Mouse (Mus musculus): ENCODE data around the gene LTO1. TPM values are rescaled to one million over a fixed set of nuclear protein-coding genes. Genes with fewer than 3 reads are reported as not detected.

The LTO1 gene
- 26.7 and 27.8 TPM in 2 replicates for polyA plus RNA-seq (2014; fragmentation: Nextera tagmentation; extraction: Ambion mirVana)

- Histone ChIP-seq H3K4me2 (ENCODE audit: low read length) (peak within 1 kb of the TSS; percentile 90), H3K27me3 (replicated peaks; ENCODE audit: control insufficient read depth, insufficient read depth, low read length) (no peaks in the 10 kb centered on the region), H3K9ac (ENCODE audit: low read length) (peak within 1 kb of the TSS; percentile 86), H3K27ac (ENCODE audit: low read depth, low read length) (peak within 1 kb of the TSS; percentile 90), H3K9me3 (replicated peaks; ENCODE audit: control insufficient read depth, low read length) (no peaks in the 10 kb centered on the region), H3K4me1 (ENCODE audit: control insufficient read depth, insufficient read depth, low read length) (peaks cover 8% of the 10 kb centered on the region), H3K4me3 (ENCODE audit: low read depth, low read length) (peak within 1 kb of the TSS; percentile 89), H3K36me3 (ENCODE audit: control insufficient read depth, insufficient read depth, low read length) (peaks cover 29% of the 10 kb centered on the region)
- ATAC-seq (peak; percentile 97), DNase-seq (ENCODE audit: low spot score) (peak; percentile 97)
- WGBS: under 1% methylated on average over 55 of the region's 55 CpGs
Observed at GRCm38 (mm10) chr7:144914948-144915750, at the start of gene LTO1. LTO1 (plus strand) TSS chr7:144915100.

GRCm38 (mm10) chr7:144867161-144867560, 47.7 kb upstream of the LTO1 start:
- Histone ChIP-seq H3K4me3 (ENCODE audit: low read depth, low read length) (no peak overlapping the region), H3K9me3 (replicated peaks; ENCODE audit: control insufficient read depth, low read length) (no peaks in the 10 kb centered on the region), H3K27me3 (replicated peaks; ENCODE audit: control insufficient read depth, insufficient read depth, low read length) (peaks cover 37% of the 10 kb centered on the region), H3K4me2 (ENCODE audit: low read length) (no peak overlapping the region), H3K36me3 (ENCODE audit: control insufficient read depth, insufficient read depth, low read length) (no peaks in the 10 kb centered on the region), H3K9ac (ENCODE audit: low read length) (no peak overlapping the region), H3K27ac (ENCODE audit: low read depth, low read length) (no peak overlapping the region), H3K4me1 (ENCODE audit: control insufficient read depth, insufficient read depth, low read length) (no peaks in the 10 kb centered on the region)
- WGBS: 69% methylated on average over 4 of the region's 4 CpGs
- ATAC-seq (no peak), DNase-seq (ENCODE audit: low spot score) (no peak)

- Histone ChIP-seq H3K4me1 (ENCODE audit: control insufficient read depth, insufficient read depth, low read length) (no peaks in the 10 kb centered on the region), H3K4me3 (ENCODE audit: low read depth, low read length) (no peak overlapping the region), H3K9me3 (replicated peaks; ENCODE audit: control insufficient read depth, low read length) (no peaks in the 10 kb centered on the region), H3K36me3 (ENCODE audit: control insufficient read depth, insufficient read depth, low read length) (no peaks in the 10 kb centered on the region), H3K4me2 (ENCODE audit: low read length) (no peak overlapping the region), H3K27ac (ENCODE audit: low read depth, low read length) (no peak overlapping the region), H3K9ac (ENCODE audit: low read length) (no peak overlapping the region), H3K27me3 (replicated peaks; ENCODE audit: control insufficient read depth, insufficient read depth, low read length) (peaks cover 34% of the 10 kb centered on the region)
- DNase-seq (ENCODE audit: low spot score): no peak
- WGBS: 81% methylated on average over 8 of the region's 8 CpGs
- no peak for ATAC-seq
Observed at GRCm38 (mm10) chr7:144867602-144868001, 47.3 kb upstream of the LTO1 start.

- ATAC-seq (no peak), DNase-seq (ENCODE audit: low spot score) (no peak)
- no peaks in the 10 kb centered on the region for H3K36me3 ChIP-seq (ENCODE audit: control insufficient read depth, insufficient read depth, low read length)
- H3K27me3 ChIP-seq (replicated peaks; ENCODE audit: control insufficient read depth, insufficient read depth, low read length): no peaks in the 10 kb centered on the region
- H3K4me3 ChIP-seq (ENCODE audit: low read depth, low read length): no peak overlapping the region
- peaks cover 2% of the 10 kb centered on the region; the same call in 1 of the 2 replicates for H3K4me1 ChIP-seq (ENCODE audit: control insufficient read depth, insufficient read depth, low read length)
- H3K9me3 ChIP-seq (replicated peaks; ENCODE audit: control insufficient read depth, low read length): no peaks in the 10 kb centered on the region
- 66% methylated on average over 4 of the region's 4 CpGs for WGBS
- no peak overlapping the region for H3K27ac ChIP-seq (ENCODE audit: low read depth, low read length)
- no peak overlapping the region for H3K9ac ChIP-seq (ENCODE audit: low read length)
- H3K4me2 ChIP-seq (ENCODE audit: low read length): no peak overlapping the region
Observed at GRCm38 (mm10) chr7:144872420-144872819, 42.5 kb upstream of the LTO1 start.

GRCm38 (mm10) chr7:144873160-144873559, 41.7 kb upstream of the LTO1 start:
- DNase-seq (ENCODE audit: low spot score): no peak
- no peak for ATAC-seq
- WGBS: 65% methylated on average over 4 of the region's 4 CpGs
- Histone ChIP-seq H3K9me3 (replicated peaks; ENCODE audit: control insufficient read depth, low read length) (no peaks in the 10 kb centered on the region), H3K27ac (ENCODE audit: low read depth, low read length) (no peak overlapping the region), H3K27me3 (replicated peaks; ENCODE audit: control insufficient read depth, insufficient read depth, low read length) (no peaks in the 10 kb centered on the region), H3K4me3 (ENCODE audit: low read depth, low read length) (no peak overlapping the region), H3K4me1 (ENCODE audit: control insufficient read depth, insufficient read depth, low read length) (peaks cover 2% of the 10 kb centered on the region; the same call in 1 of the 2 replicates), H3K4me2 (ENCODE audit: low read length) (no peak overlapping the region), H3K36me3 (ENCODE audit: control insufficient read depth, insufficient read depth, low read length) (no peaks in the 10 kb centered on the region), H3K9ac (ENCODE audit: low read length) (no peak overlapping the region)

GRCm38 (mm10) chr7:144874226-144874625, 40.7 kb upstream of the LTO1 start:
- Histone ChIP-seq H3K9ac (ENCODE audit: low read length) (no peak overlapping the region), H3K27me3 (replicated peaks; ENCODE audit: control insufficient read depth, insufficient read depth, low read length) (no peaks in the 10 kb centered on the region), H3K4me3 (ENCODE audit: low read depth, low read length) (no peak overlapping the region), H3K4me1 (ENCODE audit: control insufficient read depth, insufficient read depth, low read length) (peaks cover 2% of the 10 kb centered on the region; the same call in 1 of the 2 replicates), H3K9me3 (replicated peaks; ENCODE audit: control insufficient read depth, low read length) (no peaks in the 10 kb centered on the region), H3K4me2 (ENCODE audit: low read length) (no peak overlapping the region), H3K36me3 (ENCODE audit: control insufficient read depth, insufficient read depth, low read length) (no peaks in the 10 kb centered on the region), H3K27ac (ENCODE audit: low read depth, low read length) (no peak overlapping the region)
- ATAC-seq: no peak
- WGBS: 68% methylated on average over 4 of the region's 4 CpGs
- no peak for DNase-seq (ENCODE audit: low spot score)

GRCm38 (mm10) chr7:144878401-144878800, 36.5 kb upstream of the LTO1 start:
- Histone ChIP-seq H3K9ac (ENCODE audit: low read length) (no peak overlapping the region), H3K36me3 (ENCODE audit: control insufficient read depth, insufficient read depth, low read length) (no peaks in the 10 kb centered on the region), H3K4me3 (ENCODE audit: low read depth, low read length) (no peak overlapping the region), H3K4me2 (ENCODE audit: low read length) (no peak overlapping the region), H3K9me3 (replicated peaks; ENCODE audit: control insufficient read depth, low read length) (no peaks in the 10 kb centered on the region), H3K27me3 (replicated peaks; ENCODE audit: control insufficient read depth, insufficient read depth, low read length) (no peaks in the 10 kb centered on the region), H3K27ac (ENCODE audit: low read depth, low read length) (no peak overlapping the region), H3K4me1 (ENCODE audit: control insufficient read depth, insufficient read depth, low read length) (peaks cover 2% of the 10 kb centered on the region; the same call in 1 of the 2 replicates)
- 97% methylated on average over 1 of the region's 1 CpGs for WGBS
- ATAC-seq: no peak
- DNase-seq (ENCODE audit: low spot score): no peak

GRCm38 (mm10) chr7:144883106-144883505, 31.8 kb upstream of the LTO1 start:
- no peak for ATAC-seq
- Histone ChIP-seq H3K27ac (ENCODE audit: low read depth, low read length) (no peak overlapping the region), H3K27me3 (replicated peaks; ENCODE audit: control insufficient read depth, insufficient read depth, low read length) (no peaks in the 10 kb centered on the region), H3K4me3 (ENCODE audit: low read depth, low read length) (no peak overlapping the region), H3K36me3 (ENCODE audit: control insufficient read depth, insufficient read depth, low read length) (no peaks in the 10 kb centered on the region), H3K9me3 (replicated peaks; ENCODE audit: control insufficient read depth, low read length) (no peaks in the 10 kb centered on the region), H3K4me2 (ENCODE audit: low read length) (no peak overlapping the region), H3K9ac (ENCODE audit: low read length) (no peak overlapping the region), H3K4me1 (ENCODE audit: control insufficient read depth, insufficient read depth, low read length) (no peaks in the 10 kb centered on the region)
- DNase-seq (ENCODE audit: low spot score): peak; percentile 23
- WGBS: 34% methylated on average over 2 of the region's 2 CpGs

- H3K4me1 ChIP-seq (ENCODE audit: control insufficient read depth, insufficient read depth, low read length): no peaks in the 10 kb centered on the region
- WGBS: 84% methylated on average over 2 of the region's 2 CpGs
- H3K4me3 ChIP-seq (ENCODE audit: low read depth, low read length): no peak overlapping the region
- no peaks in the 10 kb centered on the region for H3K36me3 ChIP-seq (ENCODE audit: control insufficient read depth, insufficient read depth, low read length)
- H3K27me3 ChIP-seq (replicated peaks; ENCODE audit: control insufficient read depth, insufficient read depth, low read length): no peaks in the 10 kb centered on the region
- H3K4me2 ChIP-seq (ENCODE audit: low read length): no peak overlapping the region
- no peaks in the 10 kb centered on the region for H3K9me3 ChIP-seq (replicated peaks; ENCODE audit: control insufficient read depth, low read length)
- DNase-seq (ENCODE audit: low spot score) (no peak), ATAC-seq (no peak)
- H3K9ac ChIP-seq (ENCODE audit: low read length): no peak overlapping the region
- H3K27ac ChIP-seq (ENCODE audit: low read depth, low read length): no peak overlapping the region
Observed at GRCm38 (mm10) chr7:144887672-144888071, 27.2 kb upstream of the LTO1 start.
